Mouse (Mus musculus) megakaryocyte, embryonic 14.5 days (primary cell): ENCODE results near the gene Cyp2d10.
"Not testable (repeated sequence)": the region's sequence is repeated elsewhere in the genome, so short reads cannot be mapped to it uniquely, and the experiment has no call there.

Source experiments
- FLI1 ChIP-seq: IDR thresholded peaks from 2 replicates; pipeline ENCODE4 v1.6.1; 2012; ENCODE audit warnings: low read length, inconsistent platforms, mixed read lengths
- GATA1 ChIP-seq: IDR thresholded peaks from 3 replicates; pipeline ENCODE4 v1.6.1; 2012; ENCODE audit warnings: mixed read lengths, low read length, inconsistent platforms, borderline replicate concordance

DNA sequence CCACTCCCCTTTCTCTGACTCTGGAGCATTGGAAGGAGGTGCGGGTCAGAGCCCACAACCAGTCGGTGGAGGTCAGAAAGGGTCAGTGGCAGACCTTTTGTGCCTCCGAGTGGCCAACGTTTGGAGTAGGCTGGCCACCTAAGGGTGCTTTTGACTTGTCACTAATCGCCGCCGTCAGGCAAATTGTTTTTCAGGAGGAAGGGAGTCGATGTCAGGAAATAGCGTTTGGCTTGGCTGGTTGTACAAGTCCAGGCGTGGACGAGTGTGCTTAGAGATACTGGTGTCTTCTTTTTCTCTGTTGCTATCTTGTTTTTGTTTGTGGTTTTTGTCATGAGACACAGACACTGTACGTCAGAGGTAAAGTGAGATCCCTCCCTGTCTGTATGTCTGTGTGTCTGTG lies 43.2 kb downstream of the Cyp2d10 start:
- not testable (repeated sequence) for TF ChIP-seq FLI1, GATA1
